Mouse (Mus musculus) liver, adult 2 months (tissue): ENCODE measurements around the gene Vti1b. TPM values are rescaled to one million over a fixed set of nuclear protein-coding genes. Genes with fewer than 3 reads are reported as not detected.

Experiments
- DNase-seq: peaks from one replicate; pipeline ENCODE4 v3.0.0-alpha.2; 2011; ENCODE audit warnings: low read depth, low spot score; ENCODE audit errors: extremely low read depth
- H3K27ac ChIP-seq: fragments of 200-500 bp; replicated peaks from 2 replicates; pipeline ENCODE4 v1.5.1; 2012; ENCODE audit warnings: low read depth, mild to moderate bottlenecking, control low read depth, inconsistent platforms, low read length; ENCODE audit not compliant: insufficient read depth
- H3K27me3 ChIP-seq: fragments of 200-500 bp; 2 replicates; pipeline ENCODE4 v1.6.1; 2012; ENCODE audit warnings: mild to moderate bottlenecking, moderate library complexity, low read length, inconsistent platforms; ENCODE audit not compliant: control insufficient read depth, insufficient read depth
- H3K36me3 ChIP-seq: fragments of 200-500 bp; 2 replicates; pipeline ENCODE4 v1.6.1; 2012; ENCODE audit warnings: low read length, inconsistent platforms; ENCODE audit not compliant: control insufficient read depth, insufficient read depth
- H3K4me1 ChIP-seq: fragments of 200-500 bp; 2 replicates; pipeline ENCODE4 v1.6.1; 2011; ENCODE audit warnings: low read length; ENCODE audit not compliant: control insufficient read depth, insufficient read depth
- H3K4me3 ChIP-seq: fragments of 200-500 bp; 2 replicates; pipeline ENCODE4 v1.5.1; 2011; ENCODE audit warnings: low read depth, mild to moderate bottlenecking, control low read depth, low read length, moderate library complexity; ENCODE audit not compliant: insufficient read depth
- H3K79me2 ChIP-seq: fragments of 200-500 bp; 2 replicates; pipeline ENCODE4 v1.6.1; 2012; ENCODE audit warnings: inconsistent platforms, mild to moderate bottlenecking, low read length, moderate library complexity; ENCODE audit not compliant: control insufficient read depth, insufficient read depth
- H3K9ac ChIP-seq: fragments of 200-500 bp; 2 replicates; pipeline ENCODE4 v1.6.1; 2012; ENCODE audit warnings: low read depth, mild to moderate bottlenecking, control low read depth, inconsistent platforms, low read length
- CTCF ChIP-seq: fragments of 200-500 bp; IDR thresholded peaks from 2 replicates; pipeline ENCODE4 v1.5.1; 2011; ENCODE audit warnings: low read depth, low read length, control low read depth
- POLR2A ChIP-seq: fragments of 200-500 bp; IDR thresholded peaks from 2 replicates; pipeline ENCODE4 v1.6.1; 2011; ENCODE audit warnings: low read length, control low read depth; ENCODE audit not compliant: insufficient read depth; ENCODE audit errors: extremely low read depth
- WGBS: fragments of 180-500 bp; shearing (Covaris S2); methylation state at CpG from one replicate; pipeline ENCODE4 v1.1.7; 2018; 5-methylcytosine and 5-hydroxymethylcytosine counted together
- polyA plus RNA-seq: library from polyadenylated mRNA; depleted of rRNA; stranded (reverse); fragments of >200 nt; gene quantifications from 2 replicates; pipeline ENCODE4 v1.2.3, GENCODE M21; 2012
- total RNA-seq: library from RNA; depleted of rRNA; stranded (reverse); fragments of >200 nt; gene quantifications from 2 replicates; pipeline ENCODE4 v1.2.3, GENCODE M21; 2014

Vti1b gene
- total and polyA plus RNA-seq, 2 experiments = 29.9 to 70.7 TPM

- no peak overlapping the region for H3K9ac ChIP-seq
- H3K79me2 ChIP-seq = peaks cover 9% of the 10 kb centered on the region
- 58% methylated on average over 5 of the region's 5 CpGs for WGBS
These were observed 3.5 kb upstream of the Vti1b start for GRCm38 (mm10) chr12:79175998-79176397.

GRCm38 (mm10) chr12:79173721-79174120, 1.3 kb upstream of the Vti1b start:
- 25% methylated on average over 5 of the region's 5 CpGs for WGBS
- Histone ChIP-seq H3K79me2 (peaks cover 13% of the 10 kb centered on the region), H3K9ac (no peak overlapping the region), H3K36me3 (peaks cover 17% of the 10 kb centered on the region), H3K27ac (peak overlapping the region; percentile 46), H3K4me1 (peaks cover 9% of the 10 kb centered on the region), H3K4me3 (no peak overlapping the region), H3K27me3 (no peaks in the 10 kb centered on the region)
- TF ChIP-seq POLR2A (no peak), CTCF (peak; percentile 1; the same call in 1 of the 2 replicates)
- DNase-seq = peak; percentile 95

More at GRCm38 (mm10) chr12:79175998-79176397, 3.5 kb upstream of the Vti1b start:
- Histone ChIP-seq H3K4me3 (no peak overlapping the region), H3K36me3 (peaks cover 20% of the 10 kb centered on the region), H3K4me1 (peaks cover 9% of the 10 kb centered on the region), H3K27ac (no peak overlapping the region), H3K27me3 (no peaks in the 10 kb centered on the region)
- TF ChIP-seq POLR2A (no peak), CTCF (no peak)
- DNase-seq = peak; percentile 52

GRCm38 (mm10) chr12:79171269-79171995, 1.0 kb downstream of the Vti1b start:
- Histone ChIP-seq H3K79me2 (peaks cover 17% of the 10 kb centered on the region), H3K27ac (no peak overlapping the region), H3K4me1 (peaks cover 7% of the 10 kb centered on the region), H3K4me3 (peak overlapping the region; percentile 98), H3K36me3 (peaks cover 13% of the 10 kb centered on the region), H3K9ac (no peak overlapping the region; the same call in 1 of the 2 replicates), H3K27me3 (no peaks in the 10 kb centered on the region)
- TF ChIP-seq POLR2A (no peak), CTCF (no peak)
- no peak for DNase-seq
- 33% methylated on average over 12 of the region's 12 CpGs for WGBS

GRCm38 (mm10) chr12:79170421-79170820, 2.0 kb downstream of the Vti1b start:
- Histone ChIP-seq H3K9ac (no peak overlapping the region), H3K4me1 (peaks cover 7% of the 10 kb centered on the region), H3K27me3 (no peaks in the 10 kb centered on the region), H3K4me3 (no peak overlapping the region), H3K27ac (no peak overlapping the region), H3K79me2 (peaks cover 17% of the 10 kb centered on the region), H3K36me3 (peaks cover 13% of the 10 kb centered on the region)
- no peak for DNase-seq
- TF ChIP-seq CTCF (no peak), POLR2A (no peak)
- 83% methylated on average over 3 of the region's 3 CpGs for WGBS

- Histone ChIP-seq H3K9ac (no peak overlapping the region), H3K4me1 (peaks cover 7% of the 10 kb centered on the region), H3K27ac (no peak overlapping the region), H3K36me3 (peaks cover 19% of the 10 kb centered on the region), H3K27me3 (no peaks in the 10 kb centered on the region), H3K4me3 (no peak overlapping the region), H3K79me2 (peaks cover 17% of the 10 kb centered on the region)
- TF ChIP-seq POLR2A (no peak), CTCF (no peak)
- no peak for DNase-seq
These were observed 3.3 kb downstream of the Vti1b start for GRCm38 (mm10) chr12:79169173-79169572.

GRCm38 (mm10) chr12:79162876-79163275, 9.6 kb downstream of the Vti1b start:
- Histone ChIP-seq H3K4me3 (no peak overlapping the region), H3K79me2 (peaks cover 4% of the 10 kb centered on the region; the same call in 1 of the 2 replicates), H3K27ac (no peak overlapping the region), H3K27me3 (no peaks in the 10 kb centered on the region), H3K9ac (no peak overlapping the region), H3K36me3 (peaks cover 65% of the 10 kb centered on the region), H3K4me1 (no peaks in the 10 kb centered on the region)
- WGBS = 94% methylated on average over 3 of the region's 3 CpGs
- TF ChIP-seq POLR2A (no peak), CTCF (no peak)
- no peak for DNase-seq
